Mouse (Mus musculus) spleen, adult 2 months (tissue): ENCODE data around the gene Txnrd2. TPM values are rescaled to one million over a fixed set of nuclear protein-coding genes. Genes with fewer than 3 reads are reported as not detected.

Experiments used
- DNase-seq, 2 experiments: peaks; one replicate each; pipeline versions ENCODE4 v3.0.0 to v3.0.0-alpha.2; 2012 to 2021; ENCODE audit warnings: low spot score in 2 of 2, low read depth in 1 of 2
- H3K27ac ChIP-seq: fragments of 200-500 bp; 2 replicates; pipeline ENCODE4 v1.5.1; 2012; ENCODE audit warnings: low read length, inconsistent platforms; ENCODE audit not compliant: insufficient read depth
- H3K27me3 ChIP-seq: fragments of 200-500 bp; 2 replicates; pipeline ENCODE4 v1.6.1; 2012; ENCODE audit warnings: mild to moderate bottlenecking, moderate library complexity, low read length, inconsistent platforms; ENCODE audit not compliant: control insufficient read depth, insufficient read depth
- H3K36me3 ChIP-seq: fragments of 200-500 bp; 2 replicates; pipeline ENCODE4 v1.6.1; 2012; ENCODE audit warnings: mild to moderate bottlenecking, low read length, inconsistent platforms; ENCODE audit not compliant: control insufficient read depth, insufficient read depth
- H3K4me1 ChIP-seq: fragments of 200-500 bp; 2 replicates; pipeline ENCODE4 v1.6.1; 2011; ENCODE audit warnings: inconsistent platforms; ENCODE audit not compliant: control insufficient read depth, insufficient read depth, insufficient read length
- H3K4me3 ChIP-seq: fragments of 200-500 bp; 2 replicates; pipeline ENCODE4 v1.5.1; 2011; ENCODE audit warnings: mild to moderate bottlenecking, inconsistent platforms; ENCODE audit not compliant: insufficient read depth, insufficient read length; ENCODE audit errors: extremely low read depth
- CTCF ChIP-seq: fragments of 200-500 bp; IDR thresholded peaks from 2 replicates; pipeline ENCODE4 v1.5.1; 2011; ENCODE audit warnings: mild to moderate bottlenecking, inconsistent platforms; ENCODE audit not compliant: insufficient read depth, insufficient read length, insufficient replicate concordance; ENCODE audit errors: extremely low read depth
- POLR2A ChIP-seq: fragments of 200-500 bp; IDR thresholded peaks from 2 replicates; pipeline ENCODE4 v1.6.1; 2011; ENCODE audit warnings: low read depth, low read length, inconsistent platforms
- WGBS: fragments of 180-500 bp; shearing (Covaris S2); methylation state at CpG from one replicate; pipeline ENCODE4 v1.1.7; 2018; 5-methylcytosine and 5-hydroxymethylcytosine counted together
- polyA plus RNA-seq: library from polyadenylated mRNA; depleted of rRNA; stranded (reverse); fragments of >200 nt; gene quantifications from 2 replicates; pipeline ENCODE4 v1.2.3, GENCODE M21; 2012

Gene Txnrd2
- polyA plus RNA-seq, 1 experiment, result 29.0 TPM

- Histone ChIP-seq H3K36me3 (no peaks in the 10 kb centered on the region; the same call in 1 of the 2 replicates), H3K4me3 (no peak overlapping the region), H3K27ac (no peak overlapping the region), H3K27me3 (no peaks in the 10 kb centered on the region), H3K4me1 (peaks cover 8% of the 10 kb centered on the region; the same call in 1 of the 2 replicates)
- DNase-seq, result no peak
- TF ChIP-seq POLR2A (no peak), CTCF (no peak)
- WGBS, result 75% methylated on average over 8 of the region's 8 CpGs
Observed at GRCm38 (mm10) chr16:18429641-18430040, 3.5 kb downstream of the Txnrd2 start.

GRCm38 (mm10) chr16:18430641-18431212, 4.5 kb downstream of the Txnrd2 start:
- Histone ChIP-seq H3K27me3 (no peaks in the 10 kb centered on the region), H3K36me3 (no peaks in the 10 kb centered on the region; the same call in 1 of the 2 replicates), H3K4me3 (no peak overlapping the region), H3K27ac (no peak overlapping the region), H3K4me1 (peaks cover 3% of the 10 kb centered on the region; the same call in 1 of the 2 replicates)
- WGBS, result 86% methylated on average over 8 of the region's 8 CpGs
- no peak for TF ChIP-seq POLR2A
- TF ChIP-seq CTCF, result no peak
- no peak for DNase-seq

GRCm38 (mm10) chr16:18433341-18433920, 7.2 kb downstream of the Txnrd2 start:
- no peak for DNase-seq
- H3K4me3 ChIP-seq, result no peak overlapping the region

GRCm38 (mm10) chr16:18436128-18436527, 9.9 kb downstream of the Txnrd2 start:
- H3K27me3 ChIP-seq, result no peaks in the 10 kb centered on the region
- no peak for DNase-seq
- 94% methylated on average over 6 of the region's 6 CpGs for WGBS
- no peak overlapping the region for H3K4me3 ChIP-seq
- peaks cover 5% of the 10 kb centered on the region for H3K36me3 ChIP-seq
- TF ChIP-seq POLR2A, result no peak
- TF ChIP-seq CTCF, result no peak
- no peak overlapping the region for H3K27ac ChIP-seq
- no peaks in the 10 kb centered on the region for H3K4me1 ChIP-seq

More at GRCm38 (mm10) chr16:18433341-18433920, 7.2 kb downstream of the Txnrd2 start:
- TF ChIP-seq CTCF (no peak), POLR2A (no peak)
- Histone ChIP-seq H3K27me3 (no peaks in the 10 kb centered on the region), H3K4me1 (no peaks in the 10 kb centered on the region), H3K36me3 (peaks cover 4% of the 10 kb centered on the region), H3K27ac (no peak overlapping the region)
- 97% methylated on average over 5 of the region's 5 CpGs for WGBS

GRCm38 (mm10) chr16:18443385-18443841, 17.2 kb downstream of the Txnrd2 start:
- H3K36me3 ChIP-seq, result peaks cover 8% of the 10 kb centered on the region
- H3K27me3 ChIP-seq, result no peaks in the 10 kb centered on the region
- no peak overlapping the region for H3K27ac ChIP-seq
- TF ChIP-seq POLR2A (no peak), CTCF (peak; percentile 97)
- DNase-seq, result peak; percentile 32 to 84
- H3K4me1 ChIP-seq, result no peaks in the 10 kb centered on the region
- 30% methylated on average over 8 of the region's 8 CpGs for WGBS
- no peak overlapping the region for H3K4me3 ChIP-seq

GRCm38 (mm10) chr16:18447243-18447642, 21.1 kb downstream of the Txnrd2 start:
- H3K27me3 ChIP-seq, result no peaks in the 10 kb centered on the region
- DNase-seq, result no peak
- no peak overlapping the region for H3K4me3 ChIP-seq
- TF ChIP-seq CTCF (no peak), POLR2A (no peak)
- H3K4me1 ChIP-seq, result no peaks in the 10 kb centered on the region
- peaks cover 12% of the 10 kb centered on the region for H3K36me3 ChIP-seq
- no peak overlapping the region for H3K27ac ChIP-seq

GRCm38 (mm10) chr16:18448104-18448503, 21.9 kb downstream of the Txnrd2 start:
- WGBS, result 85% methylated on average over 6 of the region's 6 CpGs
- TF ChIP-seq POLR2A, result no peak
- TF ChIP-seq CTCF, result no peak
- H3K27me3 ChIP-seq, result no peaks in the 10 kb centered on the region
- H3K36me3 ChIP-seq, result peaks cover 12% of the 10 kb centered on the region
- no peak for DNase-seq
- no peak overlapping the region for H3K27ac ChIP-seq
- no peaks in the 10 kb centered on the region for H3K4me1 ChIP-seq
- no peak overlapping the region for H3K4me3 ChIP-seq
